Mouse (Mus musculus) c-Kit-positive CD71-negative TER-119-negative erythroid progenitor cells, embryonic 14.5 days (primary cell): Measurements from ENCODE around the gene Ldlr.
"Not testable (repeated sequence)": the region's sequence is repeated elsewhere in the genome, so short reads cannot be mapped to it uniquely, and the experiment has no call there.

Experiments
- DNase-seq: peaks from one replicate; pipeline ENCODE4 v3.0.0-alpha.2; 2013; ENCODE audit warnings: low read depth

The Ldlr gene

DNA sequence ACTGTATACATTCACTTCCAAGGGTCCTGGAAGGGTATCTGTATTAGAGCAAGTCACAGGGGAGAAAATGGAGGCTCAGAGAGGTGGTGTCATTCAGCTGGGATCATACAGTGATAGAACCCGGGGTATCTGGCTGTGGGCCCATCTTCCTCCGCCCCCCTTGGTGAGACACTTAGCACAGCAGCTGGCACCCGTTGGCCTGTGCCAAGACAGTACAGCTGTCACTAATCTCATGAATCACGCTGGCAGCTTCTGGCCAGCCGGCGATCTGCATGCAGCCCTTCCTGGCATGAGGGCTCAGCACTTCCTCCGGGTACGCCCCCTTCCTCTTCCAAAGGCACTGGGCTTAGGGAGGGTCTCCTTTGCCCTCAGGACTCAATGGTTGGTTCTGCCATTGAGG lies 69.4 kb downstream of the Ldlr start:
- no peak for DNase-seq

DNA sequence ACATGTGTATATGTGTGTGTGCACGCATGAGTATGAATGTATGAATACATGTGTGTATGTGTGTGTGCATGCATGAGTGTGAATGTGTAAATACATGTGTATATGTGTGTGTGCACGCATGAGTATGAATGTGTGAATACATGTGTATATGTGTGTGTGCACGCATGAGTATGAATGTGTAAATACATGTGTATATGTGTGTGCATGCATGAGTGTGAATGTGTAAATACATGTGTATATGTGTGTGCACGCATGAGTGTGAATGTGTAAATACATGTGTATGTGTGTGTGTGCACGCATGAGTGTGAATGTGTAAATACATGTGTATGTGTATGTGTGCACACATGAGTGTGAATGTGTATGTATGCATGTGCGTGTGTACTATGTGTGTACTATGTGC lies 70.2 kb downstream of the Ldlr start:
- not testable (repeated sequence) for DNase-seq

- no peak for DNase-seq
Measured at GRCm38 (mm10) chr9:21794344-21794834, 71.1 kb downstream of the Ldlr start.

GRCm38 (mm10) chr9:21794925-21795324 lies 71.6 kb downstream of the Ldlr start:
- DNase-seq: no peak

DNA sequence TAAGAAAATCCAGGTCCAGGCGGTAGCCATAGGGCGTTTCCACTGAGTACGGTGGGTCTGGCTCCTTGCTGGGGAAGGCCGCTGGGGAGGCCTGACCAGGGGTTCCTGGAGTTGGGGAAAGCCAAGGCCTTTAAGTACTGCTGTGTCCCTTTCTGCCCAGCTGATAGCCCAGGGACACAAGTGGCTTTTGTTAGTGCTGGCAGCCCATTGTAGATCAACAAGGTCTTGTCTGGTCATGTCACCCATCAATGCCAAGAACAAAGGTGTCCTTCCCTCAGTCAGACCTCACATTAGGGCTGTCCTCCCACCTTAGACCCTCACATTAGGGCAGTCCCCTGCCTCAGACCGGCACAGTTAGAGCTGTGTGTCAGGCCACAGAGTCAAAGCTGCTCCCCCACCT lies 72.3 kb downstream of the Ldlr start:
- no peak for DNase-seq

- DNase-seq: no peak
Measured at GRCm38 (mm10) chr9:21796259-21796658, 73.0 kb downstream of the Ldlr start.

DNA sequence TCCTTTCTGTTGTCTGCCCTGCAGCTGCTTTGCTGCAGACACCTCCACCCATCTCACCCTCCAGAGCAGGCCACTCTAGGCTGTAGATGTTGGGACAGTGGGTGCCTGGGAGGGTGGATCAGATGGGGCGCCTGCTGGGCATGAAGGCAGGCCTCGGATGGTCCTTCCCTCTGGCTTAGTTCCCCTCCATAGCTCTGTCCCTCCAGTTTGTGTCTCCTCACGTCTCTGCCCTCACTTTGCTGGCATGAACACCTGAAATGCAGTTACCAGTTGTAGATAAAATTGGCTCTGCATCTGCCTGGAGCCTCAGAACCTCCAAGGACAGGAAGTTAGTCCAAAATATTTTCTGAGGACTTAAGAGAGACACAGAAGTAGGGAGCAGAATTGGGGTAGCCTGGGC lies 73.6 kb downstream of the Ldlr start:
- DNase-seq: no peak

- no peak for DNase-seq
Measured at GRCm38 (mm10) chr9:21797921-21798344, 74.7 kb downstream of the Ldlr start.

DNA sequence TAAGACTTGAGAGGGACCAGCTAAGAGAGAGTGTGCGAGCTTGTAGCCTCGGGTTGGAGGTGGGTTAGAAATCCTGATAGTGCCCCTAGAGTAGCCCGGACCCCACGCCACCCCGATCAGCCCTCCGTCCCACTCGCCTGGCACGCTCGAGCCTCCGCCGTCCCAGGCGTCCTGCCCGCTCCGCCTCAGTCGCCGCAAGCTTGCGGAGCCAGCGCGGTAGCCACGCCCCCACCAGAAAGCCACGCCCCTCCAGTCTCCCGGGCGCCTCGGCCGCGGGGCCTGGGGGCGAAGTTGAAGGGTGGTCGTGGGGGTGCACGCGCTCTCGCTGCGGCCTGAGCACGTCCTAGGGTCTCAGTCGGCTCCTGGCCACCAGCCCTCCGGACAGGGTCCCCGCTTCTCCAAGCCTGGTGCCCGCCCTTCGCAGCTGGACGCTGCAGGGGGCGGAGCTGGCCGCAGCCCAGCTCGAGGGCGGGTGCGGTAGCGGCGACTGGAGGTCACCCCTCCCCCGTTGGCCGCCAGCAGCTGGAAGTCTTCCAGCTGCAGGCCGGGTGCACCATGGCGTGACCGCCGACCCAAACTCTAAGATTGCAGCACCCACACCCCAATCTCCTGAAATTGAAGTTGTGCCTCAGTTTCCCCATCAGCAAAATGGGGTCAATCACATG lies 75.2 kb downstream of the Ldlr start, which contains the start of gene Kank2:
Kank2 (minus strand) TSS at position 400 of the 665 bp plus-strand sequence.
- DNase-seq: peak; percentile 35

DNA sequence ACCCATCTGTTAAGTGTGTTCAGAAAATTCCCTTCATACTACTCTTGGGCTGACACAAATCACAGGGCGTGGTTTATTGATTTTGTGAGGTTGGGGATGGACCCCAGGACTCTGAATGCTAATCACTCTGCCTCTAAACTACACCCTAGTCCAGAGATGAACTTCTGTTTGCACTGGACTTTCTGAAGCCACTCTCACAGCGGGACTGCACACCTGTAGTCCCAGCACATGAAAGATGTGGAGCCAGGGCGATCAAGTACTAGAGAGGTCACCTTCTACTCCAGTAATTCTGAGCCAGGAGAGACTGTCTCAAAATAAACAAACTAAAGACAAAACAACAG lies 75.7 kb downstream of the Ldlr start:
- DNase-seq: no peak
